Mouse (Mus musculus) Muller cell, postnatal 12 days (primary cell): ENCODE results near the gene Mis18bp1.
"Not testable (repeated sequence)": the region's sequence is repeated elsewhere in the genome, so short reads cannot be mapped to it uniquely, and the experiment has no call there.

Experiments used
- DNase-seq: peaks from one replicate; pipeline ENCODE4 v3.0.0-alpha.2; 2015; ENCODE audit errors: inconsistent ontology term

Mis18bp1 gene

DNA sequence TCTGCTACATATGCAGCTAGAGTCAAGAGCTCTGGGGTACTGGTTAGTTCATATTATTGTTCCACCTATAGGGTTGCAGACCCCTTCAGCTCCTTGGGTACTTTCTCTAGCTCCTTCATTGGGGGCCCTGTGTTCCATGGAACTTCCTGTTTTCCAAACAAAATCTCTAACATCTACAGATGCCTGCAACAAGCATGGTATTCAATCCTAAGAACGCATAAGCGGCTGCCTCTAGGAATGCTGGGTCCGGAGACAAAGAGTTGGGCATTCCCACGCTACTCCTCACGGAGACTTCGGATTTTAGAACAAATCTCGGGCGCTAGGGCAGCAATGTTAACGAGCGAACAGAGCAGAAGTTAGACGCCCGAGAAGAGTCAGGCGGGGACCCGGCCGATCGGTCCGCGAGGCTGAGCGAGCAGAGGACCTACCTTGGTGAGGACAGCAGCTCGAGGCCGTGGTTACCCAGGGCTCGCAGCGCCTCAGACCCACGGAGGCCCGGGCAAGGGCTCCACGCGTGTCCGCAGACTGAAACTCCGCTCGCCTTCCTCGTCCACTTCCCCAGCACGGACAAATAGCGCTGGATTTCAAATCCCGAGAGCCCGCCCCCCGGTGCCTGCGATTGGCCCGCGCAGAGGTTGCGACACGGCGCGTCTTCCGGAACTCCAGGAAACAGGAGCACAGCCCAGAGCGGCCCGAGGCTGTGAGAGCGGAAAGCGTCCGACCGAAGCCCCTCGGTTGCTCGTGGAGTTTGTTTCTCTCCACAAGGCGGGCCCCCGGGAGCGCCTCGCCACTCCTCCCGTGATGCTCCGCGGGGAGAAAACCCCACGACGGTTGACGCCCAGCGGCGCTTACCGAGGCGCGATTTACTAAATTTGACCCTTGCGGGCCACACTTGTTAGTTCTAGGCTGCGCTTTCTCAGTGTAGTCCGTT, at the start of gene Mis18bp1:
TSS of gene Mis18bp1 (minus strand) at position 584 of the 931 bp plus-strand sequence.
- DNase-seq = peak; percentile 97

- no peak for DNase-seq
Observed at GRCm38 (mm10) chr12:65216404-65216840, 44.0 kb upstream of the Mis18bp1 start.

- DNase-seq = no peak
Observed at GRCm38 (mm10) chr12:65206431-65206830, 34.0 kb upstream of the Mis18bp1 start.

- DNase-seq = no peak
Observed at GRCm38 (mm10) chr12:65201812-65202211, 29.4 kb upstream of the Mis18bp1 start.

- peak; percentile 16 for DNase-seq
Observed at GRCm38 (mm10) chr12:65194003-65194530, 21.7 kb upstream of the Mis18bp1 start.

DNA sequence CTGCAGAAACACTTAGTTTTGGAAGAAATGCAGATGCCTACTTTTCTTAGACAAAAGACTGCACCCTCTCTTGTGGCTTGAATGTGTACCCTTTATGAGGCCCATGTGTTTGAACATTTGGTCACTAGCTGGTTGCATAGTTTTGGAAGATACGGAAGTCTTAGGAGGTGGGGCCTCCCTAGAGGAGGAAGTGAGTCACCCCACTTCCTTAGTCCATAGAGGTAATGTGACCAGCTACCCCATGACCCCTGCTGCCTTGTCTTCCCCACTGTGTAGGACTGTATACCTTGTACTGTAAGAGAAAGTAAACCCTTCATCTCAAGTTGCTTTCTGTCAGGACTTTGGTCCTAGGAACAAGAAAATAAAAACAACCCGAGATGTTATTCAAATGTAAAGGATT, 16.8 kb upstream of the Mis18bp1 start:
- no peak for DNase-seq

GRCm38 (mm10) chr12:65187365-65187764, 15.0 kb upstream of the Mis18bp1 start:
- DNase-seq = no peak

GRCm38 (mm10) chr12:65173736-65174135, 1.3 kb upstream of the Mis18bp1 start:
- DNase-seq = no peak

GRCm38 (mm10) chr12:65172959-65173358, 555 bp upstream of the Mis18bp1 start:
- DNase-seq = not testable (repeated sequence)

DNA sequence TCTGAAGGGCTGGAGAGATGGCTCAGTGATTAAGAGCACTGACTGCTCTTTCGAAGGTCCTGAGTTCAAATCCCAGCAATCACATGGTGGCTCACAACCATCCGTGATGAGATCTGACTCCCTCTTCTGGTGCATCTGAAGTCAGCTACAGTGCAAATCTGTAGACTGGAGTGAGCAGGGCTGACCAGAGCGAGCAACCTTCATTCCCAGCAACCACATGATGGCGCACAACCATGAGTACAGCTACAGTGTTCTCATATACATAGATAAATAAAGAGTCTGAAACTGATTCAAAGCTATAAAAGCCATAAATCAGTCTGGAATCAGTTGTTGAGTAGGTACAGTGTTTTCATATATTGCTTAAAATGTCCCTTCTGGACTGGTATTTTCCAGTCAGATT, 36.3 kb downstream of the Mis18bp1 start:
- not testable (repeated sequence) for DNase-seq

DNA sequence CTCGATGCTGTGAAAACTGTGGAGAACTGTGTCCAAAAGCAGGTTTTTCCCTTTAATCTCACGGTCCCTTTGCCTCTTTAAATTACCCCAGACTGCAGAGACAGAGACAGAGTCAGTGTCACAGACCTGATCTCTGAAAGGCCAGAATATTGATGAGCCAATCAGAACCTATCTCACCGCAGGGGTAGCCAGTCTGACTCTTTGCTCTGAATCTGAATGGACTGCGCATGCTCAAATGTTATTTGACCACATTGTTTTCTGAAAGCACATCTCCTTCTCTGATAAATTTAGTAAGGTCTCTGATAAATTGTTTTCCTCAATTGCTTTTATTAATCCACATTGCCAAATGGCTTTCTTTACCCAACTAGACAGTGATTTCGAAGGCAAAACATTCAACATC, 53.0 kb downstream of the Mis18bp1 start:
- no peak for DNase-seq

- DNase-seq = no peak
Observed at GRCm38 (mm10) chr12:65118968-65119367, 53.4 kb downstream of the Mis18bp1 start.

DNA sequence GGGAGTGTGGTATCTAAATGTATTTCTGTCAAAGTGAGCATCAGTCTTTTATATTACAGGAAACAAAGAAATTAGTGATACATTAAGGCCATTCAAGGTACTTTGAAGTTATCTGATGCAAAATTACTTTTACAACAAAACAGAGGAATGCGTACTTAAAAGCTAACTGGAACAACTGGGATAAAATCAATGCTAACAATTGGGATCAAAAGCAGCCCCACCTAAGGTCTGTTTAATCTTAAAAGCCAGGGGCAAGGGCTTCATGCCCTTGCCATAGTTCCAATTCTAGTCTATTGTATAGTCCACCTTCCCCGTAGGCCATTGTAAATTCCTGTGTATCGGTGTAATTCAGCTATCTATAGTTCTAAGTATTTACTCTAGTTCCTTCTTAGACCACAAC, 57.4 kb downstream of the Mis18bp1 start:
- DNase-seq = not testable (repeated sequence)

- no peak for DNase-seq
Observed at GRCm38 (mm10) chr12:65113925-65114324, 58.5 kb downstream of the Mis18bp1 start.

- no peak for DNase-seq
Observed at GRCm38 (mm10) chr12:65112811-65113210, 59.6 kb downstream of the Mis18bp1 start.

DNA sequence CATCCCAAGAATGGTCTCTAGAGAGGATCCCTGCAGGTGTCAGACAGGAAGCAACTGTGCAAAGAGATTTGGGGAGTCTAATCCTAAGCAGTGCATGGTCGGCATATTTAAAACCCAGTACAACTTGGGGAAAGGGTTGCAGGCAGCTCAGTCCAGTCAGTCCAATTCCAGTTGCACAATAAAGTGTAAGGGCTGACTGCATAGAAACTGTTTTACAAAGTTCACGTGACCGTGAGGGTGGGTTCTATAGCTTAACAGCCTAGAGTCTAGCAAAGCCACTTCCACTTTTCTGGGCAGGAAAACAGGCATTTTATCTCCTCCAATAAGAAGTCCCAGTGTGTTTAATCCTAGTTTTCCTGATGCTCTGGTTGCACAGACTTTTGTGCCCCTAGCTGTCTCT, 60.9 kb downstream of the Mis18bp1 start:
- no peak for DNase-seq

DNA sequence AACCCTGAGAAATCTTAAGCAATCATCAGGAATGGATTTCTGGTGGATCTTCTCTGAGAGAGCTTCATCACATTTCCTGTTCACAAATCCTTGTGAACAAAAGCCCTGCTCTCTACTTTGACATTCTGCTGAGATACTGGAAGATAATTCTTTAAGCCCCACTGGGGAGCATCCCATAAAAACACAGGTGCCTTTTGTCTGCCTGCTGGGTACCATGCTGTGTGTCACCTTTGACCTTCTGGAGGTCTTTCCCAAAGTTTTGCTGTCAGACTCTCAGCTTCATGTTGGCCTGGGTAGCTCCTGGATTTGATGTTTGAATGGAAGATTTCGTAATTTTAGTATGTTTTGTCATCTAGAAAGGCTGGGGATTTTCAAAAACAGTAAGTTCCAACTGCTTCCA, 63.7 kb downstream of the Mis18bp1 start:
- no peak for DNase-seq
